Mouse (Mus musculus): ENCODE data around the gene Cc2d2b. TPM values are rescaled to one million over a fixed set of nuclear protein-coding genes. Genes with fewer than 3 reads are reported as not detected.

Cc2d2b gene
- total and polyA plus RNA-seq, 2 experiments, result 0.09 TPM; not detected in 1

DNA sequence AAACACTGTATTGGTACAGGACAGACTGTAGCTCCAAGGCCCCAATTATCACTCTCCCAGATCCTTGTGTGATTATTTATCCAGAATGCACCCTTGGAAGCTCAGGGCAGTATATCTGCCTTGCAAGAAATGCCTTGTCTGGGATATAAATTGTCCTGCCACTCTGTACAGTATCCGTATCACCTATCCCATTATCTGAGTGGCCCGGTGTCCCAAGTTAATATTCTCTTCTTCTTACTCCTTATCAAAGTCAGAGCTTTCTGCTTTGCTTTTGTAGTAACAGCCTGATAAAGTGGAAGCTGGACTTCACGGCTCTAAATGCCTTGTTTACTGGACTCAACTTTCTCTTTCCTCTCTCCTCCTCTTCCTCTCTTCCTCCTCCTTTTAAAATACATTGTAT lies 64.2 kb downstream of the Cc2d2b start:
- Histone ChIP-seq H3K27ac (replicated peaks; ENCODE audit: insufficient read depth, low read depth, low read length) (no peak overlapping the region), H3K79me2 (ENCODE audit: control insufficient read depth, insufficient read depth, low read length) (no peaks in the 10 kb centered on the region), H3K27me3 (ENCODE audit: control insufficient read depth, insufficient read depth, low read length) (no peaks in the 10 kb centered on the region), H3K4me3 (ENCODE audit: insufficient read depth, low read depth, low read length) (no peak overlapping the region), H3K36me3 (ENCODE audit: control insufficient read depth, insufficient read depth, low read length) (no peaks in the 10 kb centered on the region), H3K9ac (ENCODE audit: low read depth, low read length) (no peak overlapping the region), H3K4me1 (ENCODE audit: control insufficient read depth, insufficient read depth, low read length) (no peaks in the 10 kb centered on the region)
- DNase-seq (ENCODE audit: extremely low read depth, low read depth, low spot score), result no peak
- TF ChIP-seq CTCF (IDR thresholded peaks at IDR 0.05; ENCODE audit: low read depth, low read length), result no peak
- no peak for TF ChIP-seq POLR2A (IDR thresholded peaks at IDR 0.05; ENCODE audit: extremely low read depth, insufficient read depth, low read length)
- WGBS, result 74% methylated on average over 3 of the region's 3 CpGs

DNA sequence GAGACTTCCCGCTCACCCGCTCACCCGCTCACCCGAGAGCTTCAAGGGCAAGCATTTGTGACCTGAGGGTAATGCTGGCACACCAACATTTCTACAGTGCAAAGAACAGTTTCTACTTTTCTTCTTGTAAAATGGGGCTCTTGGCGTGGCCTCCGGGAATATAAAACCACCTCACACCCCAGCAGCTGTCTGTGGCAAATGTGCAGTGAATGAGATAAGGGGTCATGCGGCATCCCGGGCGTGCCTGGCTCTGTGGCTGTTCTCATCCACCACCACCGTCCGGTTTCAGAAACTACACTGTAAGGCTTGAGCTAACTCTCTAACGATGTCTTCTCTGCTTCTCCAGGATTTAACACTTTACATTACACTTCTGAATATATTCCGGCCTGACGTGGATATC lies 64.8 kb downstream of the Cc2d2b start:
- no peak for DNase-seq (ENCODE audit: extremely low read depth, low read depth, low spot score)
- Histone ChIP-seq H3K27ac (replicated peaks; ENCODE audit: insufficient read depth, low read depth, low read length) (no peak overlapping the region), H3K9ac (ENCODE audit: low read depth, low read length) (no peak overlapping the region), H3K79me2 (ENCODE audit: control insufficient read depth, insufficient read depth, low read length) (no peaks in the 10 kb centered on the region), H3K36me3 (ENCODE audit: control insufficient read depth, insufficient read depth, low read length) (no peaks in the 10 kb centered on the region), H3K4me3 (ENCODE audit: insufficient read depth, low read depth, low read length) (no peak overlapping the region), H3K27me3 (ENCODE audit: control insufficient read depth, insufficient read depth, low read length) (no peaks in the 10 kb centered on the region), H3K4me1 (ENCODE audit: control insufficient read depth, insufficient read depth, low read length) (0 out of 2 replicates have a peak, but pooled peaks cover 1% of the 10 kb centered on the region)
- TF ChIP-seq CTCF (IDR thresholded peaks at IDR 0.05; ENCODE audit: low read depth, low read length), result no peak
- no peak for TF ChIP-seq POLR2A (IDR thresholded peaks at IDR 0.05; ENCODE audit: extremely low read depth, insufficient read depth, low read length)
- 78% methylated on average over 14 of the region's 14 CpGs for whole genome bisulfite sequencing

DNA sequence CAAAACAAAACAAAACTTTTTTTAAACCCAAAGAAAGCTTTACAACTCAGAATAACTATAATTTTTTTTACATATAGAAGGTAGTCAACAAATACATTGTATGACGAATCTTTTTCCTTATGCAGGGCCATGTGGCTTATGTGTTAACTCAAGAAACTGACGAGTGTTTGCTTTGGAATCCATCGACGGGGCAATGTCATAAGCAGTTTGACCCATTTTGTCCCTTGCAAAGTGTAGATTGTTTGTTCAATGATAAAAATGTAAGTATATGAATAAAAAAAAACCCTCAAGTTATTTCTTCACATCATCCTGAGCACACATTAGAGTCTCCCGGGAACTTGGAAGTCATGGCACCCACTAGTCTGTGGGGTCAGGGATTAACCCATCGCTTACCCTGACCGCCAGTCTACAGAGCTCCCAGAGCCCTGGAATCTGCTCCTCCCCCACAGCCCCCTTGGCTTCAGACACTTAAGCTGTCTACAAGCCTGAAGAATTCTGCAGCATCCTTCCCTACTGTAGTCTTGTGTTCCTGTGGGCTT lies 67.2 kb downstream of the Cc2d2b start:
- H3K4me3 ChIP-seq (ENCODE audit: insufficient read depth, low read depth, low read length), result no peak overlapping the region
- no peak for DNase-seq (ENCODE audit: extremely low read depth, low read depth, low spot score)
- H3K27me3 ChIP-seq (ENCODE audit: control insufficient read depth, insufficient read depth, low read length), result no peaks in the 10 kb centered on the region
- no peak overlapping the region for H3K27ac ChIP-seq (replicated peaks; ENCODE audit: insufficient read depth, low read depth, low read length)
- peaks cover 3% of the 10 kb centered on the region; the same call in 1 of the 2 replicates for H3K4me1 ChIP-seq (ENCODE audit: control insufficient read depth, insufficient read depth, low read length)
- no peaks in the 10 kb centered on the region for H3K36me3 ChIP-seq (ENCODE audit: control insufficient read depth, insufficient read depth, low read length)
- TF ChIP-seq POLR2A (IDR thresholded peaks at IDR 0.05; ENCODE audit: extremely low read depth, insufficient read depth, low read length), result no peak
- no peak for TF ChIP-seq CTCF (IDR thresholded peaks at IDR 0.05; ENCODE audit: low read depth, low read length)
- no peak overlapping the region for H3K9ac ChIP-seq (ENCODE audit: low read depth, low read length)
- 80% methylated on average over 7 of the region's 7 CpGs for WGBS
- no peaks in the 10 kb centered on the region for H3K79me2 ChIP-seq (ENCODE audit: control insufficient read depth, insufficient read depth, low read length)

DNA sequence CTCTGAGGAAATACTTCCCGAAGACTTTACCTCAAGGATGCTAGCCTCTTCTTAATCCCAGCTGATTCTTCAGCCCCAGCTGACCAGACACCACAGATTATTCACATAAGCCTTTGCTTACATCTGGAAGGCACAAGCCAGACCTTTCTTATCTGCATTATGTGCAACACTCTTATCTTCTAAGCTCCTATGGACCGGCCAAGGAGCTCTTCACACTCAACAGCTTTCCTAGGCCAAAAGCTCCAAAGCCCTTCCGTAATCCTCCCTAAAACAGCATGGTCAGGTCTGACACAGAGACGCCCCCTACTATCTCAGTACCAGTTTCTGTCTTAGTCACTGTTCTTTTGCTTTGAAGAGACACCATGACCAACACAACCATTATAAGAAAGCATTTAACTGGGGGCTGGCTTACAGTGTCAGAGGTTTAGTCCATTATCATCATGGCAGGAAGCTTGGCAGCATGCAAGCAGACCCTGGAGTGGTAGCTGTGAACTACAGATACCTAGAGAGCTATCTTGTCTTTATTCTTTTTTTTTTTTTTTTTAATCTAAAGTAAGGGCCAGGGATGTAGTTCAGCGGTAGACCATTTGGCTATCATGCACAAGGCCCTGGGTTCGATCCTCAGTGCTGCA lies 69.5 kb downstream of the Cc2d2b start:
- Histone ChIP-seq H3K27me3 (ENCODE audit: control insufficient read depth, insufficient read depth, low read length) (no peaks in the 10 kb centered on the region), H3K27ac (replicated peaks; ENCODE audit: insufficient read depth, low read depth, low read length) (no peak overlapping the region), H3K79me2 (ENCODE audit: control insufficient read depth, insufficient read depth, low read length) (no peaks in the 10 kb centered on the region), H3K9ac (ENCODE audit: low read depth, low read length) (no peak overlapping the region), H3K4me1 (ENCODE audit: control insufficient read depth, insufficient read depth, low read length) (peaks cover 3% of the 10 kb centered on the region; the same call in 1 of the 2 replicates), H3K4me3 (ENCODE audit: insufficient read depth, low read depth, low read length) (no peak overlapping the region), H3K36me3 (ENCODE audit: control insufficient read depth, insufficient read depth, low read length) (no peaks in the 10 kb centered on the region)
- TF ChIP-seq POLR2A (IDR thresholded peaks at IDR 0.05; ENCODE audit: extremely low read depth, insufficient read depth, low read length), result no peak
- no peak for TF ChIP-seq CTCF (IDR thresholded peaks at IDR 0.05; ENCODE audit: low read depth, low read length)
- WGBS, result 84% methylated on average over 6 of the region's 6 CpGs
- DNase-seq (ENCODE audit: extremely low read depth, low read depth, low spot score), result no peak

DNA sequence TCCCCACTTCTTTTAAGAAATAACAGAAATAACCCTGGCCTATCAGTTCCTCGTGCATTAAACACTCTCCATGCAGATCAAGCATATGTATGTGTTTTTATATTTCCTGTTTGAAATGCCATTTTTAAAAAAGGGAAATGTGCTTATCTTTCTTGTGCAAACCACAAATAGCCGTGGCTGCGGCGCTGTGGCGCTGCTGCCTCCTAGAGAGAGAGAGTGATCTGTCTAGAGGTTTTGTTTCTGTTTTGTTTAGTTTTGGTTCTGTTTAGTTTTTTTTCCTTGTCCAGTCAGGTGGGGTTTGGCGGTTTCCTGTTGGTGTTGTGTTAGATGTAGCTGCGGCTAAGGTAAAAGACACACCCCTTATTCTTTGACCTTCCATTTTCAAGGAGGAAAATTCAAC lies 70.2 kb downstream of the Cc2d2b start:
- peak; percentile 13 for DNase-seq (ENCODE audit: extremely low read depth, low read depth, low spot score)
- Histone ChIP-seq H3K36me3 (ENCODE audit: control insufficient read depth, insufficient read depth, low read length) (no peaks in the 10 kb centered on the region), H3K9ac (ENCODE audit: low read depth, low read length) (no peak overlapping the region), H3K27ac (replicated peaks; ENCODE audit: insufficient read depth, low read depth, low read length) (no peak overlapping the region), H3K4me3 (ENCODE audit: insufficient read depth, low read depth, low read length) (no peak overlapping the region), H3K27me3 (ENCODE audit: control insufficient read depth, insufficient read depth, low read length) (no peaks in the 10 kb centered on the region), H3K79me2 (ENCODE audit: control insufficient read depth, insufficient read depth, low read length) (no peaks in the 10 kb centered on the region), H3K4me1 (ENCODE audit: control insufficient read depth, insufficient read depth, low read length) (peaks cover 3% of the 10 kb centered on the region; the same call in 1 of the 2 replicates)
- WGBS, result 61% methylated on average over 7 of the region's 7 CpGs
- no peak for TF ChIP-seq CTCF (IDR thresholded peaks at IDR 0.05; ENCODE audit: low read depth, low read length)
- TF ChIP-seq POLR2A (IDR thresholded peaks at IDR 0.05; ENCODE audit: extremely low read depth, insufficient read depth, low read length), result no peak

DNA sequence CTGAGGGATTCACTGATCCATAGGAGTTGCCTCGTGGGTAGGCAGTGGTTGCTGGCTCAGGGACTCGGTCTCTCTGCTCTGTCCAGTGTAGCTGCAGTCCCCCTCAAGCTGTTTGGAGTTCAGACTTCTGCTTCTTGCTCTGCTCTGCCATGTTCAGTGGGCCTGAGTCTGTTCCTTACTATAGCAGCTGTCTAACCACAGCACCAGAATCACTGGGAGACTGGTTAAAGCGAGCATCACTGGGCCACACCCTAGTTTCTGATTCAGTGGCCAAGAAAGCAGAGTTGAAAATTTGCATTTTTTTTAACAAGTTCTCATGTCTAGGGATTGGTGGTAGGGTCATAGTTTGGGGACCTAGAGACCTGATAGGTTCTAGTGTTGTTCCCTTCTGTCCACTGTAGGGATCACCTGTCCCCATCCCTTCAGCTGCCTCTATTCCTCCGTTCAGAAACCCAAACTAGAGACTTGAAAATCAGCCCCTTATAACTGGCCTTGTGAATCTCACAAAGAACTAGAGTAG lies 72.8 kb downstream of the Cc2d2b start:
- TF ChIP-seq CTCF (IDR thresholded peaks at IDR 0.05; ENCODE audit: low read depth, low read length) (no peak), POLR2A (IDR thresholded peaks at IDR 0.05; ENCODE audit: extremely low read depth, insufficient read depth, low read length) (no peak)
- Histone ChIP-seq H3K27ac (replicated peaks; ENCODE audit: insufficient read depth, low read depth, low read length) (no peak overlapping the region), H3K36me3 (ENCODE audit: control insufficient read depth, insufficient read depth, low read length) (no peaks in the 10 kb centered on the region), H3K27me3 (ENCODE audit: control insufficient read depth, insufficient read depth, low read length) (no peaks in the 10 kb centered on the region), H3K4me3 (ENCODE audit: insufficient read depth, low read depth, low read length) (no peak overlapping the region), H3K4me1 (ENCODE audit: control insufficient read depth, insufficient read depth, low read length) (peaks cover 3% of the 10 kb centered on the region; the same call in 1 of the 2 replicates), H3K9ac (ENCODE audit: low read depth, low read length) (no peak overlapping the region), H3K79me2 (ENCODE audit: control insufficient read depth, insufficient read depth, low read length) (no peaks in the 10 kb centered on the region)
- WGBS, result 77% methylated on average over 4 of the region's 4 CpGs
- DNase-seq (ENCODE audit: extremely low read depth, low read depth, low spot score), result no peak
